Mouse (Mus musculus) urinary bladder, postnatal 0 days (tissue): Measurements from ENCODE around the gene Rps17. TPM values are rescaled to one million over a fixed set of nuclear protein-coding genes. Genes with fewer than 3 reads are reported as not detected.

Experiments
- polyA plus RNA-seq: library from polyadenylated mRNA; unstranded; fragments of >200 nt; fragmentation: Nextera tagmentation; extraction: Ambion mirVana; gene quantifications from 2 replicates; pipeline ENCODE4 v1.2.1, GENCODE M21; 2015

Gene Rps17
- polyA plus RNA-seq, result 1,025 and 1,062 TPM in 2 replicates

GRCm38 (mm10) chr7:81344544-81345446 lies at the start of gene Rps17:
Gene Rps17 (minus strand): TSS chr7:81345254.

Other genes with a start within 250 kb of the Rps17 start
- gene Slc28a1, start 230.5 kb downstream of the Rps17 start, polyA plus RNA-seq, result not detected in 2 replicates
- gene Pde8a, start 131.7 kb downstream of the Rps17 start, polyA plus RNA-seq, result 3.7 and 3.8 TPM in 2 replicates
- gene Cpeb1, start 110.2 kb upstream of the Rps17 start, polyA plus RNA-seq, result 2.2 and 2.6 TPM in 2 replicates
- 0.20 and 0.23 TPM in 2 replicates for gene Ap3b2, start 148.7 kb upstream of the Rps17 start, polyA plus RNA-seq
- gene BC048679, start 153.0 kb upstream of the Rps17 start, polyA plus RNA-seq, result not detected in 2 replicates
- 0.04 TPM in 2 replicates for gene Fsd2, start 221.7 kb upstream of the Rps17 start, polyA plus RNA-seq
- gene Whamm, start 226.0 kb upstream of the Rps17 start, polyA plus RNA-seq, result 3.8 TPM in 2 replicates